Mouse (Mus musculus) adrenal gland, adult 8-10 months (tissue): ENCODE data around the gene Lfng. TPM values are rescaled to one million over a fixed set of nuclear protein-coding genes. Genes with fewer than 3 reads are reported as not detected.

Experiments
- DNase-seq: peaks from one replicate; pipeline ENCODE4 v3.0.0; 2022
- total RNA-seq, 4 experiments: library from RNA; stranded (reverse); gene quantifications; 2 replicates each; pipeline ENCODE4 v1.2.4; 2022

Gene Lfng
- total RNA-seq, 4 experiments from 2014 or later = 11.6 to 18.9 (median 17.2) TPM

DNA sequence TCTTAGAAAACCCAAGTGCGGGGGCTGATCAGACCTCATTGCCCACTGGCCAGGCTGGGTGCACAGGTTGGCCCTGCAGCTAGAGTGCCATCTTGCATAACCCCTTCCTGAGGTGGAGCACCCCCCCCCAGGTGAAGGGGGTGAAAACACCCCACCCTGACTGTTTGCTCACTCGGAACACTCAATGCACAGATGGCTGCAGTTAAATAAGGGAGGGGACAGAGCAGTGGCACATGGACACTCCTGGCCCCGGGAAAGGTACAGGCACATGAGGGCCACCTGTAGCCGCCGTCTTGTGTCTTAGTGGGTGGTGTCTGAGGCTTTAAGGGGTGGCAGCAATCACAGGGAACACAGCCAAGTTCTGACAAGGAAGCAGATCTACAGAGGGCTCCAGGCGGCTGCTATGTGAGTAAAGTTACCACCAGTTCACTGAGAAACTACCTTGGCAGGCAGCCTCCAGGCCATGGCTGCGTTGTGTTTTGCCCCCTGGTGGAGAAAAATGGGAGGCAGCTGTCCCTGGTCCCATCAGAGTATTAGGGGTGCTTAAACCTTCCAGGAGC, 56.6 kb downstream of the Lfng start:
- peak; percentile 61 for DNase-seq

Other genes with a start within 250 kb of the Lfng start
- gene Snx8, start 218.1 kb upstream of the Lfng start, total RNA-seq = 10 to 100 TPM; 14.8 to 21.0 (median 18.5) TPM
- gene Eif3b, start 188.0 kb upstream of the Lfng start, total RNA-seq = 100 to 1,000 TPM; 162 to 201 (median 183) TPM
- under 1 TPM in 3 of 4 experiments, not detected in 1; 0.15 to 0.24 (median 0.22) TPM for gene Gm4869, start 161.7 kb upstream of the Lfng start, total RNA-seq
- 10 to 100 TPM in 2 of 4 experiments, 1 to 10 TPM in 2; 8.7 to 15.1 (median 10.3) TPM for gene Chst12, start 101.8 kb upstream of the Lfng start, total RNA-seq
- gene Grifin, start 42.2 kb upstream of the Lfng start, total RNA-seq = not detected
- 100 to 1,000 TPM in 1 of 4 experiments, 10 to 100 TPM in 3; 49.8 to 100 (median 77.4) TPM for gene Ttyh3, start 41.7 kb downstream of the Lfng start, total RNA-seq
- gene Iqce, start 95.1 kb downstream of the Lfng start, total RNA-seq = 10 to 100 TPM; 21.0 to 45.5 (median 36.7) TPM
- gene Brat1, start 97.7 kb downstream of the Lfng start, total RNA-seq = 10 to 100 TPM; 22.0 to 24.8 (median 22.9) TPM
- 1 to 10 TPM in 2 of 4 experiments, under 1 TPM in 2; 0.59 to 1.8 (median 1.2) TPM for gene Amz1, start 116.8 kb downstream of the Lfng start, total RNA-seq
- 100 to 1,000 TPM; 135 to 173 (median 141) TPM for gene Gna12, start 223.1 kb downstream of the Lfng start, total RNA-seq